Mouse (Mus musculus): ENCODE measurements around the gene Tldc1.

GRCm38 (mm10) chr8:119784141-119784574 lies 5.9 kb upstream of the Tldc1 start:
- no peak for TF ChIP-seq CTCF (IDR thresholded peaks at IDR 0.05; ENCODE audit: extremely low read depth, insufficient read length, insufficient replicate concordance, low read depth, low read length)
- no peak for TF ChIP-seq POLR2A (IDR thresholded peaks at IDR 0.05; ENCODE audit: low read depth, low read length)
